14 mouse cellular contexts compared by ENCODE assay signal in genomic region chr13:54605426-54605825, GRCm38 (mm10). TPM values are rescaled to one million over a fixed set of nuclear protein-coding genes. Genes with fewer than 3 reads are reported as not detected.
DNase-seq lines count a peak whose midpoint lies in the region; ATAC-seq lines count a peak whose summit lies in the region.
"Had no signal": no experiment of that assay in that cellular context is flagged by ENCODE, and none has a peak within 500 bp of the region (broad histone marks: within the 10 kb centered on the region; RNA-seq: fewer than 3 reads in every experiment).

No protein-coding gene starts in this region.

- no peak overlapping the region for H3K9ac ChIP-seq in intestine, embryonic 15.5 days
- no peak overlapping the region for H3K9ac ChIP-seq in forebrain, embryonic 11.5 days (ENCODE audit: low read length)
- H3K9ac ChIP-seq: limb, embryonic 13.5 days had no signal

- H3K9me3 ChIP-seq in intestine, embryonic 15.5 days, result no peaks in the 10 kb centered on the region
- no peaks in the 10 kb centered on the region for H3K9me3 ChIP-seq in forebrain, embryonic 11.5 days (ENCODE audit: control insufficient read depth, low read length)
- H3K9me3 ChIP-seq in forebrain, embryonic 10.5 days, result no peaks in the 10 kb centered on the region
- H3K9me3 ChIP-seq: limb, embryonic 13.5 days had no signal

- no peaks in the 10 kb centered on the region for H3K27me3 ChIP-seq in intestine, embryonic 15.5 days (replicated peaks)
- peaks cover 28% of the 10 kb centered on the region for H3K27me3 ChIP-seq in forebrain, embryonic 11.5 days (ENCODE audit: control insufficient read depth, insufficient read depth, low read length)
- peaks cover 95% of the 10 kb centered on the region for H3K27me3 ChIP-seq in forebrain, embryonic 10.5 days (ENCODE audit: poor library complexity, severe bottlenecking)

- H3K4me1 ChIP-seq in intestine, embryonic 15.5 days (replicated peaks), result peaks cover 21% of the 10 kb centered on the region; the same call in 1 of the 2 replicates
- peaks cover 2% of the 10 kb centered on the region; the same call in 1 of the 2 replicates for H3K4me1 ChIP-seq in forebrain, embryonic 11.5 days (replicated peaks; ENCODE audit: control insufficient read depth, insufficient read depth, low read length)
- peaks cover 36% of the 10 kb centered on the region for H3K4me1 ChIP-seq in forebrain, embryonic 10.5 days

- no peaks in the 10 kb centered on the region for H3K36me3 ChIP-seq in intestine, embryonic 15.5 days
- no peaks in the 10 kb centered on the region for H3K36me3 ChIP-seq in forebrain, embryonic 11.5 days (ENCODE audit: control insufficient read depth, insufficient read depth, low read length)
- no peaks in the 10 kb centered on the region for H3K36me3 ChIP-seq in forebrain, embryonic 10.5 days (replicated peaks)
- H3K36me3 ChIP-seq: limb, embryonic 13.5 days had no signal

- peak; percentile 24; the same call in 1 of the 2 replicates for ATAC-seq in intestine, embryonic 15.5 days
- no peak for ATAC-seq in forebrain, embryonic 11.5 days (replicated peaks; ENCODE audit: low FRiP score)
- ATAC-seq: midbrain, embryonic 16.5 days had no signal

- 59% methylated on average over 5 of the region's 5 CpGs for WGBS in intestine, embryonic 15.5 days
- WGBS in forebrain, embryonic 11.5 days, result 84% methylated on average over 5 of the region's 5 CpGs
- WGBS in forebrain, embryonic 10.5 days, result 87% methylated on average over 5 of the region's 5 CpGs

- H3K4me2 ChIP-seq in intestine, embryonic 15.5 days (replicated peaks), result no peak overlapping the region
- H3K4me2 ChIP-seq in forebrain, embryonic 11.5 days (ENCODE audit: low read depth, low read length, severe bottlenecking), result no peak overlapping the region
- H3K4me2 ChIP-seq: limb, embryonic 13.5 days had no signal

- intact Hi-C loops in heart, postnatal 25 days (cut with DNase I), result no loop called here

- peak overlapping the region; percentile 57 for H3K27ac ChIP-seq in intestine, embryonic 15.5 days
- no peak overlapping the region for H3K27ac ChIP-seq in forebrain, embryonic 11.5 days (ENCODE audit: low read depth, low read length)
- no peak overlapping the region for H3K27ac ChIP-seq in forebrain, embryonic 10.5 days
- H3K27ac ChIP-seq: kidney, postnatal 0 days; limb, embryonic 13.5 days had no signal

- peak; percentile 21 for DNase-seq in heart, postnatal 25 days (ENCODE audit: low spot score)
- no peak for DNase-seq in heart, postnatal 4 days
- DNase-seq in lung, postnatal 25 days (ENCODE audit: low spot score), result peak; percentile 50
- DNase-seq in lung, postnatal 14 days, result no peak
- DNase-seq in forebrain, embryonic 11.5 days (ENCODE audit: low spot score), result no peak
- DNase-seq in forebrain, embryonic 10.5 days (ENCODE audit: extremely low spot score, low spot score), result no peak
- DNase-seq: adrenal gland, adult 2 months; cerebellum, adult 9-10 months; thymus, postnatal 36 days had no signal

- no peak overlapping the region for H3K4me3 ChIP-seq in intestine, embryonic 15.5 days (replicated peaks)
- H3K4me3 ChIP-seq in forebrain, embryonic 11.5 days (ENCODE audit: low read depth, low read length), result no peak overlapping the region
- no peak overlapping the region for H3K4me3 ChIP-seq in forebrain, embryonic 10.5 days
- H3K4me3 ChIP-seq: erythroblast, embryonic 14.5 days; limb, embryonic 13.5 days had no signal

RNA-seq across cellular contexts. Expression of gene Cltb, which starts 5.7 kb away (rescaled TPM):
- 10 to 100 TPM; 92.6 to 99.7 TPM for total RNA-seq in heart, postnatal 25 days (2021)
- total RNA-seq in heart, postnatal 4 days (2021), result 10 to 100 TPM; 90.0 to 96.8 TPM
- 76.9 and 78.6 TPM in 2 replicates for polyA plus RNA-seq in intestine, embryonic 15.5 days (2015; fragmentation: Nextera tagmentation; extraction: Ambion mirVana)
- polyA plus RNA-seq in forebrain, embryonic 11.5 days (2014; fragmentation: Nextera tagmentation; extraction: Ambion mirVana), result 20.0 TPM in 2 replicates
- polyA plus RNA-seq in forebrain, embryonic 10.5 days (2016; fragmentation: Nextera tagmentation; extraction: Ambion mirVana), result 12.4 and 15.3 TPM in 2 replicates

RNA-seq across cellular contexts. Expression of gene Higd2a, which starts 15.4 kb away (rescaled TPM):
- 100 to 1,000 TPM; 202 to 205 TPM for total RNA-seq in heart, postnatal 25 days (2021)
- total RNA-seq in heart, postnatal 4 days (2021), result 100 to 1,000 TPM; 224 to 238 TPM
- 233 and 239 TPM in 2 replicates for polyA plus RNA-seq in intestine, embryonic 15.5 days (2015; fragmentation: Nextera tagmentation; extraction: Ambion mirVana)
- 144 and 150 TPM in 2 replicates for polyA plus RNA-seq in forebrain, embryonic 11.5 days (2014; fragmentation: Nextera tagmentation; extraction: Ambion mirVana)
- polyA plus RNA-seq in forebrain, embryonic 10.5 days (2016; fragmentation: Nextera tagmentation; extraction: Ambion mirVana), result 143 and 144 TPM in 2 replicates

RNA-seq across cellular contexts. Expression of gene Nop16, which starts 15.5 kb away (rescaled TPM):
- 10 to 100 TPM; 15.2 to 15.6 TPM for total RNA-seq in heart, postnatal 25 days (2021)
- total RNA-seq in heart, postnatal 4 days (2021), result 10 to 100 TPM; 21.8 to 21.9 TPM
- polyA plus RNA-seq in intestine, embryonic 15.5 days (2015; fragmentation: Nextera tagmentation; extraction: Ambion mirVana), result 86.1 and 93.9 TPM in 2 replicates
- 71.1 and 78.9 TPM in 2 replicates for polyA plus RNA-seq in forebrain, embryonic 11.5 days (2014; fragmentation: Nextera tagmentation; extraction: Ambion mirVana)
- 99.8 and 111 TPM in 2 replicates for polyA plus RNA-seq in forebrain, embryonic 10.5 days (2016; fragmentation: Nextera tagmentation; extraction: Ambion mirVana)

RNA-seq across cellular contexts. Expression of gene Faf2, which starts 16.2 kb away (rescaled TPM):
- 10 to 100 TPM; 20.0 to 23.3 TPM for total RNA-seq in heart, postnatal 25 days (2021)
- total RNA-seq in heart, postnatal 4 days (2021), result 10 to 100 TPM; 41.7 to 42.8 TPM
- polyA plus RNA-seq in intestine, embryonic 15.5 days (2015; fragmentation: Nextera tagmentation; extraction: Ambion mirVana), result 67.5 and 68.5 TPM in 2 replicates
- 83.5 and 89.2 TPM in 2 replicates for polyA plus RNA-seq in forebrain, embryonic 11.5 days (2014; fragmentation: Nextera tagmentation; extraction: Ambion mirVana)
- 80.1 and 83.8 TPM in 2 replicates for polyA plus RNA-seq in forebrain, embryonic 10.5 days (2016; fragmentation: Nextera tagmentation; extraction: Ambion mirVana)

RNA-seq across cellular contexts. Expression of gene Arl10, which starts 30.6 kb away (rescaled TPM):
- total RNA-seq in heart, postnatal 25 days (2021), result 1 to 10 TPM; 4.5 to 6.1 TPM
- 10 to 100 TPM; 13.3 to 13.7 TPM for total RNA-seq in heart, postnatal 4 days (2021)
- 21.7 and 25.2 TPM in 2 replicates for polyA plus RNA-seq in intestine, embryonic 15.5 days (2015; fragmentation: Nextera tagmentation; extraction: Ambion mirVana)
- 26.4 and 30.3 TPM in 2 replicates for polyA plus RNA-seq in forebrain, embryonic 11.5 days (2014; fragmentation: Nextera tagmentation; extraction: Ambion mirVana)
- polyA plus RNA-seq in forebrain, embryonic 10.5 days (2016; fragmentation: Nextera tagmentation; extraction: Ambion mirVana), result 23.3 and 26.5 TPM in 2 replicates
- polyA plus RNA-seq: erythroblast, embryonic 14.5 days had no signal

Comparison
In these comparisons a context has a peak if more than half of its experiments do, and no peak if none do; other contexts are left out.
1. DNase-seq: peak in heart, postnatal 25 days (single experiment) and lung, postnatal 25 days (single experiment); none in heart, postnatal 4 days (single experiment), lung, postnatal 14 days (single experiment), forebrain, embryonic 11.5 days (single experiment) and forebrain, embryonic 10.5 days (single experiment).